Mouse (Mus musculus): ENCODE measurements at regions not wholly inside any gene's neighbourhood (a gene's known extent, or its start where the extent isn't known, plus 50 kb on each side); places are given as distances from the start of the nearest gene placed in this dataset.

DNA sequence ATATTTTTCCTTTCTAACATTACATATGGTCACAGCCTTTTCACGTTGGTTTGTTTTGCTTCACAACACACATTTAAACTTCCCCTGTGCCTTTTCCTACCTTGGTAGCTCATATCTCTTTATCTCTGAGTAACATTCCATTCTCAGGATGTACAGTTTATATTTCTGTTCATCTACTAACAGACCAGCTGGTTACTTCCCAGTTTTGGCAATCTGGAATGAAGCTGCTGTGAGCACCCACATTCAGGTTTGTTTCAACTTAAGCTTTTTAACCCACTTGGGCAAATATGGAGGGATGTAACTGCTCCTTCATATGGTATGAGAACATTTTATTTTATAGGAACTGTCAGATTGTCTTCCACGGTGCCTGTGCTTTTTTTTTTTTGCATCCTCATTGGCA, 403.2 kb downstream of the Gm826 start:
- no peak overlapping the region for H3K27ac ChIP-seq
- DNase-seq (ENCODE audit: low spot score) (no peak), ATAC-seq (no peak)
- H3K4me1 ChIP-seq (ENCODE audit: insufficient read depth, low read length) = no peaks in the 10 kb centered on the region
- H3K27me3 ChIP-seq (ENCODE audit: insufficient read depth, low read length) = no peaks in the 10 kb centered on the region
- no peak overlapping the region for H3K4me2 ChIP-seq (ENCODE audit: low read depth, low read length)
- no peaks in the 10 kb centered on the region for H3K9me3 ChIP-seq (ENCODE audit: low read length)
- no peaks in the 10 kb centered on the region for H3K36me3 ChIP-seq (ENCODE audit: insufficient read depth, low read length)
- 84% methylated on average over 2 of the region's 2 CpGs for WGBS
- no peak overlapping the region for H3K4me3 ChIP-seq (ENCODE audit: low read length)
- no peak for TF ChIP-seq CTCF (IDR thresholded peaks at IDR 0.05; ENCODE audit: low read depth)
- H3K9ac ChIP-seq (replicated peaks; ENCODE audit: low read length) = no peak overlapping the region

DNA sequence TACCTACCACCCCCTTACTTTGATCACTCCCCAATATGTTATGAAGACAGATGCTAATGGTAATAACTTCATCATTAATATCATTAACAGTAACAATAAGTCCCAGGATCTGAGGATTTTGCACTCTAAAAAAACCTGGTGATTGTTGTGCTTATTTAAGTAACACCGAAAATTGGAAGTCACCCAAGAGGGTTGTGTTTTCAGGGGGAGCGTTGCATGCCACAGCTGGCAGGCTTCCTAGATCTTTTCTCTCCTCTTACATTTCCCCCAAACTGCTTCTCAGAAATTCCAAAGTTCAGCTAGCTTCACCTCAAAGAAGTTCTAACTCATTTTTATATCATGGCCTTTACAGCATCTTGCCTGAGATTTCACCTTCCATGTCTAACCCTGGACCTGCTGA, 444.3 kb downstream of the Gm826 start:
- no peak for TF ChIP-seq CTCF (IDR thresholded peaks at IDR 0.05; ENCODE audit: low read depth)
- H3K4me3 ChIP-seq (ENCODE audit: low read length) = no peak overlapping the region
- no peak overlapping the region for H3K9ac ChIP-seq (replicated peaks; ENCODE audit: low read length)
- no peaks in the 10 kb centered on the region for H3K9me3 ChIP-seq (ENCODE audit: low read length)
- H3K36me3 ChIP-seq (ENCODE audit: insufficient read depth, low read length) = no peaks in the 10 kb centered on the region
- no peaks in the 10 kb centered on the region for H3K27me3 ChIP-seq (ENCODE audit: insufficient read depth, low read length)
- ATAC-seq (no peak), DNase-seq (ENCODE audit: low spot score) (no peak)
- 57% methylated on average over 2 of the region's 2 CpGs for WGBS
- no peaks in the 10 kb centered on the region for H3K4me1 ChIP-seq (ENCODE audit: insufficient read depth, low read length)
- no peak overlapping the region for H3K27ac ChIP-seq
- H3K4me2 ChIP-seq (ENCODE audit: low read depth, low read length) = no peak overlapping the region

DNA sequence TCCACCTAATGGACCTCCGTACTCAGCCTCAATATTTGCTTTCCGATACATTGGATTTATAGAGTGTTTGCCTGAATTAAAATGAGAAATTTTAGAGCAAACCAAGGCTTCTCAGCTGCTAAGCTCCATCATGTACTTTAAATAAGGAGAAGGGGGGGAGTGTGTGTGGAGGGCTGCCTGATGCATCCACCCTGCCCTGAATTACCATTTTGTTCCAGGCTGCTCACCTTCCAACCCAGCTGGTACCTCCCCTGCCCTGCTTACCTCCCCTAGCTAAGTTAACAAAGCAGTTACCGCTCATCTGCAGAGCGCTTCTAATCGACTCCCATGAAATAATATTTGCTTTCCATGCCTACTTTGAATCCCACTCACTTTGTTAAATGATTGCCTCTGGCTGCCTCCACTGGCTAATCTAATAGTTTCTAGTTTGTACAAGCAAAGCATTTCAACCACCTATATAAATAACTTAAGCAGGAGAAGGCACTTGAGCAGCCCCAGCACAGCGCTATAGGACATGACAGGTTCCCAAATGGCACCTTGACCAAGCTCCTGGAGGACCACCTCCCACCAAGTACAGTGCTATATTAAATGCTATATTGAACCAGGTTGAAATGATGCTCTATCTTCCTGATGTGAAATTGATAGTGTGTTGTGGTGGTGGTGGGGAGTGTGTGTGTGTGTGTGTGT, 449.0 kb downstream of the Gm826 start:
- 85% methylated on average over 6 of the region's 6 CpGs for WGBS
- DNase-seq (ENCODE audit: low spot score) = no peak
- no peaks in the 10 kb centered on the region for H3K9me3 ChIP-seq (ENCODE audit: low read length)
- H3K4me2 ChIP-seq (ENCODE audit: low read depth, low read length) = no peak overlapping the region
- no peak overlapping the region for H3K9ac ChIP-seq (replicated peaks; ENCODE audit: low read length)
- H3K4me3 ChIP-seq (ENCODE audit: low read length) = no peak overlapping the region
- TF ChIP-seq CTCF (IDR thresholded peaks at IDR 0.05; ENCODE audit: low read depth) = no peak
- H3K36me3 ChIP-seq (ENCODE audit: insufficient read depth, low read length) = no peaks in the 10 kb centered on the region
- ATAC-seq = no peak
- no peaks in the 10 kb centered on the region for H3K27me3 ChIP-seq (ENCODE audit: insufficient read depth, low read length)
- no peaks in the 10 kb centered on the region for H3K4me1 ChIP-seq (ENCODE audit: insufficient read depth, low read length)
- no peak overlapping the region for H3K27ac ChIP-seq

DNA sequence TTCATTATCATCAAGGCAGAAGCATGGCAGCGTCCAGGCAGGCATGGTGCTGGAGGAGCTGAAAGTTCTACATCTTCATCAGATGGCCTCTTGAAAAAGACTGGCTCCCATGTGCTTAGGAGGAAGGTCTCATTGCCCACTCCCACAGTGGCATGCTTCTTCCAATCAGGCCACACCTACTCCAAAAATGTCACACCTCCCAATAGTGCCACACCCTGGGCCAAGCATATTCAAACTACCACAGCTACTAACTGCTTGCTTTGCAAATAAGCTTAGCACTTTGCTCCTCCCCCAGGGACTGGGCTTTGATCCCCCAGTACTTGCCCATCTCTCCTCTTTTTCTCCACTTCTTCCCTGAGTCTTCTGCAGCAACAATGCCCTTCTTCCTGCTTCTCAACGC, 467.0 kb downstream of the Gm826 start:
- Histone ChIP-seq H3K9ac (replicated peaks; ENCODE audit: low read length) (no peak overlapping the region), H3K4me3 (ENCODE audit: low read length) (no peak overlapping the region), H3K4me1 (ENCODE audit: insufficient read depth, low read length) (no peaks in the 10 kb centered on the region), H3K36me3 (ENCODE audit: insufficient read depth, low read length) (no peaks in the 10 kb centered on the region), H3K9me3 (ENCODE audit: low read length) (no peaks in the 10 kb centered on the region), H3K27me3 (ENCODE audit: insufficient read depth, low read length) (no peaks in the 10 kb centered on the region), H3K4me2 (ENCODE audit: low read depth, low read length) (no peak overlapping the region), H3K27ac (no peak overlapping the region)
- WGBS = 65% methylated on average over 2 of the region's 2 CpGs
- TF ChIP-seq CTCF (IDR thresholded peaks at IDR 0.05; ENCODE audit: low read depth) = no peak
- DNase-seq (ENCODE audit: low spot score) (no peak), ATAC-seq (no peak)

DNA sequence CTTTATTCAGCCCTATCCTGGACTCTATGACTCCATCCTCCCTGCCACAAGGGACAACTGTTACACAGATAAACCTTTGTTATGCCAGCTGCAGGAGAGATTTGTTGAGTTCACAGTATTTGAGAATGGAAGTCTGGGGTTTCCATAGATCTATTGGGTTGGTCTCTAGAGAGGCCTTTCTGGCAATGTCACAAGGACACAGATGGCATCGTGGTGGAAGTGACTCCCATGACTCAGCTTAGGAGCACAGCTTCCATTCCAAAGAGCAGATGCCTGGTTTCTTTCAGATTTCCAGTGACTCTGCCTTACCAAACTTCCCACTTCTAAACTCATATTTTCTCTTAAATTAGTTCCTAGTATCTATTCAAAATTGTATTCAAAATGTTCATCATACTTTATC, 467.6 kb downstream of the Gm826 start:
- ATAC-seq (no peak), DNase-seq (ENCODE audit: low spot score) (peak; percentile 17)
- Histone ChIP-seq H3K4me3 (ENCODE audit: low read length) (no peak overlapping the region), H3K4me1 (ENCODE audit: insufficient read depth, low read length) (no peaks in the 10 kb centered on the region), H3K9me3 (ENCODE audit: low read length) (no peaks in the 10 kb centered on the region), H3K9ac (replicated peaks; ENCODE audit: low read length) (no peak overlapping the region), H3K27ac (no peak overlapping the region), H3K4me2 (ENCODE audit: low read depth, low read length) (no peak overlapping the region), H3K36me3 (ENCODE audit: insufficient read depth, low read length) (no peaks in the 10 kb centered on the region), H3K27me3 (ENCODE audit: insufficient read depth, low read length) (no peaks in the 10 kb centered on the region)
- no peak for TF ChIP-seq CTCF (IDR thresholded peaks at IDR 0.05; ENCODE audit: low read depth)
- WGBS = 61% methylated on average over 1 of the region's 1 CpGs

DNA sequence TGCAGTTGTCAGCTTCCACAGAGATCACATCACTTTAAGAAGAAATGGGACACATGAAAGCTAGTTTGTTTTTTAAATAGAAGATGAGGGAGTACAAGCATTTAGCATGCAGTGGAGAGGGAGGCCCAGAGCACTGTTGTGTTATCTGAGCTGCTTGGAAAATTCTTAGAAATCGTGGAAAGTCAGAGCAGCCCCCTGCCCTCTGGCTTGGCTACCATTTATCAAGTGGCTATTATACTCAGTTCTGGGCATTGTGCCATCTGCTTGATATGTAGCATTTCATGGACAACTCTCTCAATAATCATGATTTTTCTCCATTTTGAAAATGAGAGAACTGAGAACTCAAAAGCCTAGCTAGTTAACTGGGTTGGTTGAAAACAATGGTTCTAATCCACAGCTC, 470.8 kb downstream of the Gm826 start:
- no peak overlapping the region for H3K4me3 ChIP-seq (ENCODE audit: low read length)
- ATAC-seq (no peak), DNase-seq (ENCODE audit: low spot score) (peak; percentile 60)
- H3K27ac ChIP-seq = no peak overlapping the region
- TF ChIP-seq CTCF (IDR thresholded peaks at IDR 0.05; ENCODE audit: low read depth) = no peak
- H3K9ac ChIP-seq (replicated peaks; ENCODE audit: low read length) = no peak overlapping the region
- no peaks in the 10 kb centered on the region for H3K36me3 ChIP-seq (ENCODE audit: insufficient read depth, low read length)
- H3K4me1 ChIP-seq (ENCODE audit: insufficient read depth, low read length) = no peaks in the 10 kb centered on the region
- no peaks in the 10 kb centered on the region for H3K27me3 ChIP-seq (ENCODE audit: insufficient read depth, low read length)
- WGBS = 29% methylated on average over 1 of the region's 1 CpGs
- no peaks in the 10 kb centered on the region for H3K9me3 ChIP-seq (ENCODE audit: low read length)
- no peak overlapping the region for H3K4me2 ChIP-seq (ENCODE audit: low read depth, low read length)

DNA sequence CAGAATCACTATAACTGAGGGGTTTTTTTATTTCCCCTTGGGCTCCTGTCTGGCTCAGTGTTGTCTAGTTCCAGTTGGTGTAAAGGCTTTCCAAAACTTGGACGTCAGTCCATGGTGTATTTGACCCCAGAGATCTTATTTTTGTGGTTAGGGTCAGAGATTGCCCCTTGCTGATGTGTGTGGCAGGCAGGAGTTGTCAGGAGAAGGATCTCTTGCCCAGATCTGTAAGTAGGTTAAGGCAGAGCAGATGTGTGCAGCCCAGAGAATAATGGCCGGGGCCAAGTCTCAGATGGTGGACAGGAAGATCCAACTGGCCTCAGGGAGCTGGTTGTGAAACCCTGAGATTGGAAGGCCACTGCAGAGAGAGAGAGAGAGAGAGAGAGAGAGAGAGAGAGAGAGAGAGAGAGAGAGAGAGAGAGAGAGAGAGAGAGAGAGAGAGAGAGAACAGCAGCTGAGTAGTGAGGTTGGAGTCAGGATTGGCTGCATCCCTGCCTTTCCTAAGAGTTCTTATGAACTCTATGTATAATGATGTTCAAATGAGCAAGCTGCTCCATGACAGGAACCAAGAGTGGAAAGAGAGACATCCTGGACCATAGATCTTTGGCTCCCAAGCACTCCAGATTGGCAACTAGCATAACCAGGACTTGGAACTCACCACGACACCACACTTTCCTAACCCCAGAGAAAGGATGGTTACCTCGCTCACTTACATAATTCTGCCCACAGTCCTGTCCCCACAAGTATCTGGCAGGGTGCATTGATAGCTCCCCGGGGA, 479.9 kb downstream of the Gm826 start:
- no peaks in the 10 kb centered on the region for H3K36me3 ChIP-seq (ENCODE audit: insufficient read depth, low read length)
- H3K27ac ChIP-seq = no peak overlapping the region
- no peaks in the 10 kb centered on the region for H3K9me3 ChIP-seq (ENCODE audit: low read length)
- DNase-seq (ENCODE audit: low spot score) = no peak
- H3K27me3 ChIP-seq (ENCODE audit: insufficient read depth, low read length) = no peaks in the 10 kb centered on the region
- WGBS = 79% methylated on average over 5 of the region's 5 CpGs
- no peak for ATAC-seq
- no peak overlapping the region for H3K4me3 ChIP-seq (ENCODE audit: low read length)
- no peak overlapping the region for H3K4me2 ChIP-seq (ENCODE audit: low read depth, low read length)
- no peak overlapping the region for H3K9ac ChIP-seq (replicated peaks; ENCODE audit: low read length)
- no peak for TF ChIP-seq CTCF (IDR thresholded peaks at IDR 0.05; ENCODE audit: low read depth)
- no peaks in the 10 kb centered on the region for H3K4me1 ChIP-seq (ENCODE audit: insufficient read depth, low read length)
